Mouse (Mus musculus) heart, adult 2 months (tissue): Measurements from ENCODE around the gene Zfp93. TPM values are rescaled to one million over a fixed set of nuclear protein-coding genes. Genes with fewer than 3 reads are reported as not detected.

Source experiments
- DNase-seq, 2 experiments: peaks; one replicate each; pipeline ENCODE4 v3.0.0; 2021
- H3K27ac ChIP-seq: fragments of 200-600 bp; 2 replicates; pipeline ENCODE4 v1.8.1; 2022
- H3K27me3 ChIP-seq: fragments of 200-500 bp; 2 replicates; pipeline ENCODE4 v1.6.1; 2012; ENCODE audit warnings: mild to moderate bottlenecking, low read length, inconsistent platforms, mixed read lengths; ENCODE audit not compliant: control insufficient read depth, insufficient read depth
- H3K36me3 ChIP-seq: fragments of 200-500 bp; 2 replicates; pipeline ENCODE4 v1.6.1; 2012; ENCODE audit warnings: low read length, inconsistent platforms; ENCODE audit not compliant: control insufficient read depth, insufficient read depth
- H3K4me1 ChIP-seq: fragments of 200-500 bp; 2 replicates; pipeline ENCODE4 v1.6.1; 2011; ENCODE audit warnings: low read length; ENCODE audit not compliant: control insufficient read depth, insufficient read depth
- H3K4me3 ChIP-seq: fragments of 200-600 bp; 2 replicates; pipeline ENCODE4 v1.8.1; 2022
- H3K79me2 ChIP-seq: fragments of 200-500 bp; replicated peaks from 2 replicates; pipeline ENCODE4 v1.6.1; 2012; ENCODE audit warnings: mild to moderate bottlenecking, inconsistent platforms, low read length, moderate library complexity, mixed read lengths; ENCODE audit not compliant: control insufficient read depth, insufficient read depth
- H3K9ac ChIP-seq: fragments of 200-500 bp; 2 replicates; pipeline ENCODE4 v1.6.1; 2012; ENCODE audit warnings: low read depth, mild to moderate bottlenecking, control low read depth, inconsistent platforms, low read length, mixed read lengths
- CTCF ChIP-seq: fragments of 200-600 bp; IDR thresholded peaks from 2 replicates; pipeline ENCODE4 v1.8.1; 2022; ENCODE audit warnings: antibody characterized with exemption, mild to moderate bottlenecking, moderate library complexity
- EP300 ChIP-seq: fragments of 200-500 bp; IDR thresholded peaks from 2 replicates; pipeline ENCODE4 v1.6.1; 2011; ENCODE audit warnings: low read depth, low read length, control low read depth; ENCODE audit not compliant: insufficient read depth
- POLR2A ChIP-seq: fragments of 200-500 bp; IDR thresholded peaks from 2 replicates; pipeline ENCODE4 v1.6.1; 2011; ENCODE audit warnings: mild to moderate bottlenecking, low read depth, low read length, control low read depth; ENCODE audit not compliant: insufficient read depth
- WGBS: fragments of 180-500 bp; shearing (Covaris S2); methylation state at CpG from one replicate; pipeline ENCODE4 v1.1.7; 2018; 5-methylcytosine and 5-hydroxymethylcytosine counted together
- intact Hi-C: fragments of 180-260 bp; cut with DNase I; formaldehyde crosslinking; loops from one replicate; pipeline ENCODE4 v1.15.1; 2025
- polyA plus RNA-seq: library from polyadenylated mRNA; depleted of rRNA; stranded (reverse); fragments of >200 nt; gene quantifications from 2 replicates; pipeline ENCODE4 v1.2.3, GENCODE M21; 2012; rRNA removed
- total RNA-seq, 2 experiments: library from RNA; stranded (reverse); gene quantifications; 2 replicates each; pipeline ENCODE4 v1.2.3; 2021

The Zfp93 gene
- total and polyA plus RNA-seq, 3 experiments: 1.7 to 4.1 (median 3.3) TPM

DNA sequence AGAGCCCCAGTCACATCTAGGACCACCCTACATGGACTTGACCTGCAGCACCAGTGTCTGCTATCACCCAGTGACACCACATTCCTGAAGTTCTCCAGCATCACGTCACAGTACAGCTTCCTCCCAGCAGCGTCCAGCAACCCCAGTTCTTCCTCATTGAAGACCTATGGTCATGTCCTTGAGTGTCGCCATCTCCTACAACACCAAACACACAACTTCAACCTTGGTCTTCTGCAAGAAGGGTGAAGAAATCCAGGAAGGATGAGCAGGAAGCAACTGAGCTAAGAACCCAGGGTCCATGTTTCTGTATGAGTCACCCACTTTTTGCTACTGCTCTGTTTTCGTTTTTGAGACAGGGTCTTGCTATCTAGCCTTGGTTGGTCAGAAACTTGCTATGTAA lies 52.4 kb downstream of the Zfp93 start:
- Histone ChIP-seq H3K79me2 (no peaks in the 10 kb centered on the region), H3K4me1 (no peaks in the 10 kb centered on the region), H3K27me3 (no peaks in the 10 kb centered on the region), H3K27ac (no peak overlapping the region), H3K9ac (no peak overlapping the region), H3K4me3 (no peak overlapping the region), H3K36me3 (no peaks in the 10 kb centered on the region)
- no peak for DNase-seq
- intact Hi-C loops: no loop called here
- 63% methylated on average over 4 of the region's 4 CpGs for WGBS
- TF ChIP-seq EP300: no peak
- no peak for TF ChIP-seq CTCF
- no peak for TF ChIP-seq POLR2A

DNA sequence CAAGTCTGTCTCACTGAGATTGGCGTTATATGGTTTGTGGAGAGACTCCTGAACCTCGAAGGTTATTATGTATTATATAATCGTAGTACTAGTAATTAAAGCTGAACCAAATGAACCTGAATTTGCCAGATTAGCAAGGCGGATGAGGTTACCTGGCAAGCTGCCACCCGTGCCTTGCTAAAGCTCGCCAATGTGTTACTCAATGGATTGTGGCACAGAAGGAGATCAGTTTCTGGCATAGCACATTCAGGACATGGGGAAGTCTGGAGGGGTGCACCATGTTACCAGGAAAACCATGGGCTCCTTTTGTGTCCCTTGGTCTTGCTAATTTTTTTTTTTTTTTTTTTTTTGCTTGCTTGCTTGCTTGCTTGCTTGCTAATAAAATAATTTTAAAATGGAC lies 55.0 kb downstream of the Zfp93 start:
- H3K4me1 ChIP-seq: no peaks in the 10 kb centered on the region
- H3K9ac ChIP-seq: no peak overlapping the region
- intact Hi-C loops: no loop called here
- no peaks in the 10 kb centered on the region for H3K36me3 ChIP-seq
- H3K4me3 ChIP-seq: no peak overlapping the region
- no peaks in the 10 kb centered on the region for H3K27me3 ChIP-seq
- no peak overlapping the region for H3K27ac ChIP-seq
- H3K79me2 ChIP-seq: no peaks in the 10 kb centered on the region
- no peak for TF ChIP-seq POLR2A
- no peak for TF ChIP-seq EP300
- no peak for TF ChIP-seq CTCF
- WGBS: 87% methylated on average over 6 of the region's 6 CpGs
- no peak for DNase-seq

DNA sequence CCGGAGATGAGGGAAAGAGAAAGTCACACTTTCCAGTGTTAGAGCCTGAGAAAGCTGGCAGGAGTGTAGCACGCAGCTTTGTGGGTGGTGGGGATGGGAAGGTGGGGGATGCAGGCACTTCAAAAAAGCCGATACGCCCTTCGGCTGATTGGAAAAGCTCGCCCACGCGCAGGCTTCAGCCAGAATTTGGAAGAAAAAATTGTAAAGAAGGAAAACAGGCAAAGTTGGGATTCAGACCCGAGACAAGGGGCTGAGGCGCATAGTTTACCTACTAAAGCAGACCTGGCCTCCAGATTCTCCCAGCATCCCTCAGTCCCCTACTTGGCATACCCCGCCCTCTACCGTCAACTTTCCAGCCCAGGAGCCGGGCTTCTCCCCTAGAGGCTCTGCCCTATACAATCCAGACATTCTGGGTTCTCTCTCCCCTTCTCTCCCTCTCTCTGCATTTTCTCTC lies 55.5 kb downstream of the Zfp93 start:
- 6% methylated on average over 13 of the region's 13 CpGs for WGBS
- DNase-seq: no peak
- no peaks in the 10 kb centered on the region for H3K27me3 ChIP-seq
- intact Hi-C loops: no loop called here
- H3K9ac ChIP-seq: no peak overlapping the region
- no peaks in the 10 kb centered on the region for H3K79me2 ChIP-seq
- no peaks in the 10 kb centered on the region for H3K36me3 ChIP-seq
- H3K27ac ChIP-seq: no peak overlapping the region
- TF ChIP-seq POLR2A (no peak), CTCF (no peak), EP300 (no peak)
- H3K4me3 ChIP-seq: no peak overlapping the region
- H3K4me1 ChIP-seq: no peaks in the 10 kb centered on the region

- intact Hi-C loops: no loop called here
- H3K27ac ChIP-seq: no peak overlapping the region
- WGBS: 46% methylated on average over 20 of the region's 20 CpGs
- no peak for DNase-seq
- H3K27me3 ChIP-seq: no peaks in the 10 kb centered on the region
- no peaks in the 10 kb centered on the region for H3K36me3 ChIP-seq
- no peaks in the 10 kb centered on the region for H3K79me2 ChIP-seq
- H3K4me3 ChIP-seq: no peak overlapping the region
- H3K4me1 ChIP-seq: no peaks in the 10 kb centered on the region
- no peak overlapping the region for H3K9ac ChIP-seq
- no peak for TF ChIP-seq POLR2A
- no peak for TF ChIP-seq CTCF
- no peak for TF ChIP-seq EP300
Measured at GRCm38 (mm10) chr7:24326273-24327135, 56.3 kb downstream of the Zfp93 start.

Other genes with a start within 250 kb of the Zfp93 start
- gene Vmn1r183, start 217.2 kb upstream of the Zfp93 start, total RNA-seq: not detected
- gene Vmn1r183, start 217.2 kb upstream of the Zfp93 start, polyA plus RNA-seq: not detected in 2 replicates
- gene Zfp180, start 188.5 kb upstream of the Zfp93 start, total RNA-seq: 10 to 100 TPM; 16.7 to 16.8 TPM
- gene Zfp180, start 188.5 kb upstream of the Zfp93 start, polyA plus RNA-seq: 7.7 and 11.3 TPM in 2 replicates
- gene Zfp112, start 158.1 kb upstream of the Zfp93 start, total RNA-seq: 1 to 10 TPM; 3.1 to 3.2 TPM
- 1.8 and 3.5 TPM in 2 replicates for gene Zfp112, start 158.1 kb upstream of the Zfp93 start, polyA plus RNA-seq
- 1 to 10 TPM; 4.2 to 5.4 TPM for gene Zfp235, start 136.3 kb upstream of the Zfp93 start, total RNA-seq
- 3.1 and 5.5 TPM in 2 replicates for gene Zfp235, start 136.3 kb upstream of the Zfp93 start, polyA plus RNA-seq
- under 1 TPM; 0.16 TPM for gene Zfp114, start 95.4 kb upstream of the Zfp93 start, total RNA-seq
- gene Zfp114, start 95.4 kb upstream of the Zfp93 start, polyA plus RNA-seq: 0.06 and 0.10 TPM in 2 replicates
- gene Zfp111, start 59.0 kb upstream of the Zfp93 start, total RNA-seq: 1 to 10 TPM; 3.2 to 3.6 TPM
- gene Zfp111, start 59.0 kb upstream of the Zfp93 start, polyA plus RNA-seq: 1.1 and 1.6 TPM in 2 replicates
- 1 to 10 TPM; 1.8 to 2.1 TPM for gene Zfp109, start 32.9 kb upstream of the Zfp93 start, total RNA-seq
- 0.80 and 1.5 TPM in 2 replicates for gene Zfp109, start 32.9 kb upstream of the Zfp93 start, polyA plus RNA-seq
- gene Zfp108, start 15.6 kb upstream of the Zfp93 start, total RNA-seq: 1 to 10 TPM; 1.4 to 1.8 TPM
- gene Zfp108, start 15.6 kb upstream of the Zfp93 start, polyA plus RNA-seq: 0.70 and 1.4 TPM in 2 replicates
- 1 to 10 TPM; 2.7 to 3.3 TPM for gene Zfp61, start 30.8 kb downstream of the Zfp93 start, total RNA-seq
- 2.7 and 5.3 TPM in 2 replicates for gene Zfp61, start 30.8 kb downstream of the Zfp93 start, polyA plus RNA-seq
- 1 to 10 TPM; 1.9 to 2.7 TPM for gene Zfp94, start 46.2 kb downstream of the Zfp93 start, total RNA-seq
- gene Zfp94, start 46.2 kb downstream of the Zfp93 start, polyA plus RNA-seq: 3.4 and 3.8 TPM in 2 replicates
- not detected for gene Tescl, start 63.5 kb downstream of the Zfp93 start, total RNA-seq
- gene Tescl, start 63.5 kb downstream of the Zfp93 start, polyA plus RNA-seq: 0.35 and 0.66 TPM in 2 replicates
- not detected for gene Lypd5, start 78.8 kb downstream of the Zfp93 start, total RNA-seq
- gene Lypd5, start 78.8 kb downstream of the Zfp93 start, polyA plus RNA-seq: not detected in 2 replicates
- 1 to 10 TPM in 1 of 2 experiments, under 1 TPM in 1; 0.91 to 1.1 TPM for gene Kcnn4, start 99.8 kb downstream of the Zfp93 start, total RNA-seq
- 1.2 and 1.9 TPM in 2 replicates for gene Kcnn4, start 99.8 kb downstream of the Zfp93 start, polyA plus RNA-seq
- 1 to 10 TPM; 5.9 to 6.6 TPM for gene Smg9, start 129.2 kb downstream of the Zfp93 start, total RNA-seq
- 19.2 and 21.4 TPM in 2 replicates for gene Smg9, start 129.2 kb downstream of the Zfp93 start, polyA plus RNA-seq
- not detected for gene Irgc1, start 181.9 kb downstream of the Zfp93 start, total RNA-seq
- gene Irgc1, start 181.9 kb downstream of the Zfp93 start, polyA plus RNA-seq: 0.67 and 0.88 TPM in 2 replicates
- 1 to 10 TPM; 3.3 to 3.6 TPM for gene Plaur, start 192.1 kb downstream of the Zfp93 start, total RNA-seq
- 4.2 and 5.0 TPM in 2 replicates for gene Plaur, start 192.1 kb downstream of the Zfp93 start, polyA plus RNA-seq
- 10 to 100 TPM; 14.0 to 14.7 TPM for gene Cadm4, start 211.6 kb downstream of the Zfp93 start, total RNA-seq
- gene Cadm4, start 211.6 kb downstream of the Zfp93 start, polyA plus RNA-seq: 17.0 and 20.4 TPM in 2 replicates
- gene Zfp428, start 236.6 kb downstream of the Zfp93 start, total RNA-seq: 10 to 100 TPM; 14.5 to 14.9 TPM
- gene Zfp428, start 236.6 kb downstream of the Zfp93 start, polyA plus RNA-seq: 12.3 and 28.7 TPM in 2 replicates
- gene AC161166.1, start 242.0 kb downstream of the Zfp93 start, total RNA-seq: not detected
- 0.04 TPM in 1 of 2 replicates, not detected in the other for gene AC161166.1, start 242.0 kb downstream of the Zfp93 start, polyA plus RNA-seq